Mouse (Mus musculus): ENCODE measurements around the gene Olfr738.

Olfr738 gene

GRCm38 (mm10) chr14:50407268-50407667 is at the start of gene Olfr738:
TSS of gene Olfr738 (plus strand) at chr14:50407568.
- no peak for DNase-seq (ENCODE audit: low read depth)

DNA sequence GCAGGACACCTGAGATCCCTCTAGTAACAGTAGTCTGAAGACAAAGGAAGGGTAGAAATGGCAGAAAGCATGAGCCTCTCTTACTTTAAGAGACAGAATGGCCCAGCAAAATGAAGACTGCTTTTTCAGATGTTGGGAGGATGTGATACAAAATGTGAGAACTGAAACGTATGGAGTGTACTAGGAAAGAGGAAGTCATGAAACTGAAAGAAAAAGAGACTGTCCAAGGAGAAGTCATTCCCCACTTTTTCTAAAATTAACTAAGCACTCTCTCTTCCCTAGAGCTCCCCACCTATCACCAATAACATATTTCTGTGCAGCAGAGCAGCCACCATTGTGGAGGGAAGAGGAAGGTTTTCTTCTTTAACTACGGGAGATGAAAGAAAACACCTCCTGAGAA is 49.8 kb upstream of the Olfr738 start, which contains the start of gene Tlr11:
TSS of gene Tlr11 (plus strand) at position 322 of the 400 bp plus-strand sequence.
- DNase-seq (ENCODE audit: low read depth): no peak

DNA sequence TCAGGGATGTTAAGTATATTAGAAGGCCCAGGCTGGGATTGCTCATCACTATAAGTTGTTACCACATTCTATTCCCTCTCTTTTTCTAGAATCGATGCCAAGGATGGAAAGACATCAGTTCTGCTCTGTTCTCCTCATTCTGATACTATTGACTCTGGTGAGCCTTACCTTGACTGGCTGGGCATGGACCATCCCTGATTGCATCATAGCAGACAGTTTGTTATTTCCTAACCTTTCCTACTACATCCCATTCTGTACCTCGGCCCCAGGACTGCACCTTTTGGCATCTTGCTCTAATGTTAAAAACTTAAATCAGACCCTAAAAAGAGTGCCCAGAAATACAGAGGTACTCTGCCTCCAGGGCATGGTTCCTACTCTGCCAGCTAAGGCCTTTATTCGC is 46.9 kb upstream of the Olfr738 start:
- DNase-seq (ENCODE audit: low read depth): no peak

GRCm38 (mm10) chr14:50363561-50363960 is 43.8 kb upstream of the Olfr738 start:
- no peak for DNase-seq (ENCODE audit: low read depth)

DNA sequence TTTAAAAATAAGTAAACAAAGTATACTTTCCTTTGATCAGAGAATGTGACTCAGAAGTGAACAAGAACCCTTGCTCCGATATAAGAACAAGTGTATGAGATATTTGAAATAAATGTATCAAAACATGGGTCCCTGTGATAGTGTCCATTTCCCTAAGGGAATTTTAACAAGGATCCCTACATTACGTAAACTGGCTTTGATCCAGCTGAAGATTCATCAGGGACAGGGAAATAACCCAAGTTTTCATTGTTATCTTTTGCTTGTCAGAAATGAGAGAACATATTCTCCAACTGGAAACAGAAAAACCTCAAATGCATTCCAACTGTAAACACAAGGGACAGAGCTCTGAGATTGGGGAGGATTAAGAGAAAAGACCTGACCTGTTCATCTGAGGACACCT is 26.5 kb upstream of the Olfr738 start, which contains the start of gene Olfr736:
TSS of gene Olfr736 (plus strand) at position 301 of the 400 bp plus-strand sequence.
- DNase-seq (ENCODE audit: low read depth): no peak

- DNase-seq (ENCODE audit: low read depth): no peak
Observed at GRCm38 (mm10) chr14:50418326-50418725, 11.0 kb downstream of the Olfr738 start, which contains the start of gene Olfr739. TSS of gene Olfr739 (plus strand) at chr14:50418626.

DNA sequence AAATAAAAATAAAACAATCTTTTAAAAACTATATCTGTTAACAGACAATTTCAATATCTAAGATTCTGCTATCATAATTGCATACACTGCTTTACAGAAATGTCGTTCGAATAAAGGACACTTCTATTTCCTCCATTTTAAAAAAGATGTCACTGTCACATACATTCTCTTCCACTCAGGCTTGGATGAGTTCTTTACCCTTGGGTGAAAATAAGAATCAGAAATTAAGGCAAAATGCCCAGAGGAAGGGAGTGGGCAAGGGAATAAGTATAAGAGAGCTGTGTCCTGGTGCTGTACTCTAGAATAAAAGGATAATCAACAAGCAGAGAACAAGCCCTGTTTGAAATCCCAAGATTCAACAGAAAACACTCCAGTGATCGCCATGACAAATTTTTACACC is 37.9 kb downstream of the Olfr738 start, which contains the start of gene Olfr740:
TSS of gene Olfr740 (plus strand) at position 301 of the 400 bp plus-strand sequence.
- DNase-seq (ENCODE audit: low read depth): no peak
